Mouse (Mus musculus): ENCODE measurements at regions not wholly inside any gene's neighbourhood (a gene's known extent, or its start where the extent isn't known, plus 50 kb on each side); places are given as distances from the start of the nearest gene placed in this dataset.

DNA sequence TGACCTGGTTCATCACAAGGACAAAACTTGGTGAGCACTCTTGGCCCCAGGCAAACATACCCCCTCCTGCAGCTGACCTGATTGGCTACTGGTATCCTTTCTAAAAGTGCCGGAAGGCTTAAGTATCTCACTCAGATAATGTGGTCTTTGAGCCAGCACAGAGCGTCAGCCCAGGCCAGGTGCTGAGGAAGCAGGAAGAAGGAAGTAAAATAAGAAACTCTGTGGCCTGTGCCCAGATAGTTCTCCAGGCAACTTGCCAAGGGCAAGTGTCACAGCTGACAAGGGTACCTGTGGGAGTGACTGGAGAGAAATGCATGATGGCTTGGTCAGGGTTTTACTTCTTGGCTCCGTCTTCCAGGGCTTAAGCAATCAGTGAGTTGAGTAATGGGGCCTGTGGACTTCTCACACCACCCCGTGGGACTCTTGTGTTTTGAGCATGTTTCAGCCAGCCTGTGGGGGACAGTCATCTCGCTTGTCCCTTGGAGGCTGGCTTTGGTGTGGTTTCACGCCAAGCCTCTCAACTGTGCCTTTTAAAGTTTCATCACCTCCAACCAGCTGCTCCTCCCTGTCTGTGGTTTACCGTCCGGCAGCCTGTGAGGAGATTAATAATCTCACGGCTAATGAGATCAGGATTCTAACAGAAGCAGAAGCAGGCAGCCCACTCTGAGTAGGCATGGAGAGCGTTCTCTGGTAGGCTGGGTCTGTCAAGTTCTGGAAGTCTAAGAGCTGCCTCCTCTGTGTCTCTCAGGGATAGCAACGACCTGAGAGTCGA lies 356.8 kb downstream of the Agtpbp1 start:
- peak; percentile 29 for DNase-seq (ENCODE audit: low read depth, low spot score)

DNA sequence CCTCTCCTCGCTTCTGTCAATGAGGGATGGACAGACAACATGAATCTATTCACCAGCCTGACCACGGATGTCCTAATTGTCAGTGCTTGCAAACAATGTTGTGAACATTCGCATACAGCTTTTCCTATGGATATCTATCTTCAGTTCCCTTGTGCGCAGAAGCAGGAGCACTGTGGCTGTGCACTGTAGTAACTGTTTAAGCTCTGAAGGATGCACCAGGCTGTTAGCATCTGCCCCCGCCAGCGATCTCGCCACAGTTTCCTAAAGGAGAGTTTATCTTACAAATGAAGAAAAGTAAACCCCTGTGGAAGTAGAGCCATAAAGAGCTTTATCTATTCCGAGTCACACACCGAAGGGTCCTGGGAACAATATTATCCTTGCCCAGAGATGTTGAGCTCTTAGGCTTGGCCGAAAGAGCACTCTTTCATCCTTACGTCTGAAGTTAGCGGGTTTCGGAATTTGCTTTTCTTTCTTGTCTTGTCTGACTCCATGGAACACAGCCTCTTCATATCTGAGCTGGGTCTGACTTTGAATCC lies 357.4 kb downstream of the Agtpbp1 start:
- DNase-seq (ENCODE audit: low read depth, low spot score), result no peak

DNA sequence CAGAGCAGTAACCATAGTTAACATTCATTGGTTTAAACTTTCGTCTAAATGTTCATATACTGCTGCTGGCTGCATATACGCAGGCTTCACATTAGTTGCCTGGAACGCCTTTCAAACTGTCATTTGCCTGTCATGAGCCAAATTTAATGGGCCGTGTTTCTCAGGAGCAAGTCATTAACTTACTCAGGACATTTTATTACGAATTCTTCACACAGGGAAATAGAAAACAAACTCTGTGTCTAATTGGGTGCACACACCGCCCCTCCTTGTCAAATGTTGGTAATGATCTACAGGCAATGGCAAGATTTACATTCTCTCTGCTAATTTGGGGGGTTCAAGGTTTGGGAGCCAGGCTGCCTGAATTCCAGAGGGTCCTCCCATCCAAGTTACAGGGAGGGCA lies 364.4 kb downstream of the Agtpbp1 start:
- no peak for DNase-seq (ENCODE audit: low read depth, low spot score)

DNA sequence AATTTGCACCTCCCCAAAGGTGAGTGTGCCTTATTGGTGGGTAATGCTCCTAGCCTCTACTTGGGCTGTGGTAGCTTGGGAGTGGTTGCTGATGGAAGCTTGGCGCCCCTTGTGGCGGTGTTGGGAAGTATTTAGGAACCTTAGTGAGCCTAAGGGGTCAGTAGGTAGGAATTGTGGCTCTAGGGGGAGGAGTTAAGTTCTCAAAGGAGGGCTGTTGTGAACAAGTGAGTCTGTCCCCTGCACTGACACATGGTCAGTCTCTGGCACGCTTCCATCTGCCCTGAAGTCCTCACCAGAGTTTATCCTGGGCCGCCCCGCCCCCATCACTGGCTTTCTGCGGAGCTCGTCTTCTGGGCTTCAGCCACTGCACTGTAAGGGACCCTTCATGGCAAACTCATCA lies 364.9 kb downstream of the Agtpbp1 start:
- DNase-seq (ENCODE audit: low read depth, low spot score), result no peak

DNA sequence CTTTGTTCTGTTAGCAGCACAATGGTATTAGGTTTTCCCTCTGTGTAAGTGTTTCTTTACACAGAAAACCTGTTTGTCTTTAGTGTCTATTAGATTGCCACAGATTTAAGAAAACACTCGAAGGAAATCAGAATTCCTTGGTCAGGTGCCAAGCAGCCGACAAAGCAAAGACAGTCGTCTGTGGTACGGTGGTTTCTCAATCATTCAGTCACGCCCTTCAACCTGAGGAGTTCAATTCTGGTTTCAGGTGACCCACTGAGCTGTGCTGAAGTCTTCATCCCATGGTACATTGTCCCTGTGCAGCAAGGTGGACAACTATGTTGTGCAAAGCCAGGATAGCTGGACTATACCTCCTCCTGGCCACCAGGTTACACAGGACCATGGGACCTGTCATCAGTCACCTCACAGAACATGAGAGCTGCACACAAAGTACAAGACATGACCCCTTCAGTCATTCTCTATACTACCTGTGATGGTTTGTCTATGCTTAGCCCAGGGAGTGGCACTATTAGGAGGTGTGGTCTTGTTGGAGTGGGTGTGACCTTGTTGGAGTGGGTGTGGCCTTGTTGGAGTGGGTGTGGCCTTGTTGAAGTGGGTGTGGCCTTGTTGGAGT lies 368.2 kb downstream of the Agtpbp1 start:
- no peak for DNase-seq (ENCODE audit: low read depth, low spot score)

DNA sequence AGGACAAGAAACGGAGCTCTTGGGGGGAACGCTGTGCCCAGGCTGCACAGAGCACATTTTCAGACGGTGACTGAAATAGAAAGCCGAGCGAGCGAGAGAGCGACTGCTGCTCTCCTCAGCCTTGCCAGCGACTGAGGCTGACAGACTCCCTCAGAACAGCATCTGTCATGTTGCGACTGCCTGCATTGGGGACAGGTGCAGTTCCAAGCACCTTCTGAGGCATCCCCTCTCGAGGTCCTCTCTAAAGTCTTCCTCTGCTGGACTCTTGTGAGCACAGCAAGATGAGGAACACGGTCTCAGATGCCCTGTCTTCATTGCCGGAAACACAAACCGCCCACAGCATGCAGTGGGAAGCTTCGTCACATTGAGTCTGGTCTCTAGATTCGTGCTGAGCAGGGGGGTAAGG lies 372.7 kb downstream of the Agtpbp1 start:
- DNase-seq (ENCODE audit: low read depth, low spot score), result no peak

DNA sequence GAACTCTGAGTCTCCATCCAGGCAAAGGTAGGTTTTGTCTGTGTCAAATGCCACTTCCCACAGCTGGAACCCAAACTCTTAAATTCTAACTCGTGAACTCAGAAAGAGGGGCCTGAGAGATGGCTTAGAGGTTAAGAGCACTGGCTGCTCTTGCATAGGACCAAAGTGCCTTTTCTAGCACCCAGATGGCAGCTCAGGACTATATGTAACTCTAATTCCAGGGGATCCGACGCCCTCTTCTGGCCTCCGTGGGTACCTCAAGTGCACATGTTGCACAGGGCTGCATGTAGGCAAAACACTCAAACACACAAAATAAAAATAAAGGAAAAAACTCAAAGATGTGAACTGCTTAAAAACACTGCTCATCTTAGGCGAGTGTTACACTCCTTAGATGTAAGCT lies 374.2 kb downstream of the Agtpbp1 start:
- DNase-seq (ENCODE audit: low read depth, low spot score), result no peak

DNA sequence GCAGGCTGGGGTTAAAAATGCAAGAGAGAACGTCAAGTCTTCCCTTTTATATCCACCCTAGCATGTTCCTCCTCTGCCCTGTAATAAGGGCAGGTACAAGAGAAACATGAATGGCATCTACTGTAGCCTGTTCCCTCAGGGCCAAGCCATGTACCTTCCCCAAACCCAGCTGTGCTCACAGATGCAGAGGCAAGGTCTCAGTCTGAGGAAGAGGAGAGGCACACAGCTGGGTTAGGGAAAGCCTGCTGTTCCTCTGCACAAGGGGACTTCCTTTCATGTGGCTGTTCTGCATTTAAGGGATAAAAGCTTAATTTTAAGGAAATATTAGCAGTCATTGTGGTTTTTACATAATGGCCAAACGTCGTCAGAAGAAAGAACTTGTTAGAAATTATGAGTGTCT lies 378.8 kb downstream of the Agtpbp1 start:
- DNase-seq (ENCODE audit: low read depth, low spot score), result no peak

DNA sequence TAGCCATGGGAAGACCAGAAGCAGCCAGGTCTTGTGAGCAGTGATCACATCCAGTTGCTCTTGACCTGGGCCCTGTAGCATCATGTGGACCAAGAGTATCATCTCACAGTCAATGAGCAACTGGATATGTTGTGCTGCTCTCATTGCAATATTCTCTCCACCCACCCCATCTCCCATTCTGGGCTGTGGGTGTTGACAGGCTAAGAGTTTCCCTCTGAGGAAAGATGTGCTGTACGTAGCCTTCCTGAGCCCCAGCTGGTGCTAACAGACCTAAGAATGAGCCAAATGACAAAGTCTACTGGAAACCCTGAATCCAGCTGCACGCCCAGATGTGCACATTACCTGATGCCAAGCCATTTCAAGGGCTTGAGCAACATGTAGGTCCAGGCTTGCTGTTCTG lies 380.5 kb downstream of the Agtpbp1 start:
- no peak for DNase-seq (ENCODE audit: low read depth, low spot score)

DNA sequence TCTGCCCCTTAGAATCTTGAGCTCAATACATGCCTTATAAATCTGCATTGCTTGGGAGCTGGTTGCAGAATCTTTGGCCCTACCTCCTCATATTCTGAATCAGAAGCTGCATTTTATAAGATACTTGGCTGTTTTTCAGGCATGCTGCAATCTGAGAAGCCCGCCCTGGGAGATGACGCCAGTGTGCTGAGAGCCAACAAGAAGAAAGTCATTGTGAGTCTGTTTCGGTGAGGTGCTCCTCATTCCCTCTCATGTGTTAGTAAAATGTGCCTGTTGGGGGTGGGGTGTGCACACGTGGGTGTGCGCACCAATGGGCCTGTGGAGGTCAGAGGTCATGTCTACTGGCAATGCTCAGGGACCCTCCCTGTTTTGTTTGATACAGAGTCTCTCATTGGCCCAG lies 388.7 kb downstream of the Agtpbp1 start:
- no peak for DNase-seq (ENCODE audit: low read depth, low spot score)

DNA sequence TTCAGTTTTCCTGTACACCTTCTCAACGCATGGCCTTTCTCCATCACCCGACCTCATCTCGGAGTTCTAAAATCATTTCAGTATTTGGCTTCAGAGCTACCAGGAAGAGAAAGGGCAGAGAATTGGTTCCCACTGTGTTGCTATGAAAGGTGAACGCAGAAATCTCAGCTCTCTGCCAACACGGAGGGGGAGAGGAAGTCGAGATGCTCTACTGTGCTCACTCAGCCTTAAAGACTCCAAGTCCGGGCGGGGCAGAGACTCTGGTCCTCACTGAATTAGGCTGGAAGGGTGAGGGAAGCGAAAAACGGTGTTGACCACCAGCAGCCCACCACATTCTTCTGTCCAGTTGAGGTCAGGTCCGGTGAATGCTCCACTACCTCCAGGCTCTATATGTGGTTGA lies 382.1 kb downstream of the Ntrk2 start:
- DNase-seq (ENCODE audit: low read depth, low spot score), result no peak
